Mouse (Mus musculus): ENCODE measurements at regions not wholly inside any gene's neighbourhood (a gene's known extent, or its start where the extent isn't known, plus 50 kb on each side); places are given as distances from the start of the nearest gene placed in this dataset.
"Not testable (repeated sequence)": the region's sequence is repeated elsewhere in the genome, so short reads cannot be mapped to it uniquely, and the experiment has no call there.

GRCm38 (mm10) chr14:14521331-14521730 lies 120.2 kb downstream of the Olfr721-ps1 start:
- not testable (repeated sequence) for TF ChIP-seq CTCF (IDR thresholded peaks at IDR 0.05; ENCODE audit: low read depth, low read length); POLR2A (IDR thresholded peaks at IDR 0.05; ENCODE audit: insufficient read depth, low read length)

Measured in ES-Bruce4 (cell line).